ENCODE assay signal across 9 mouse cellular contexts in the genomic region with DNA sequence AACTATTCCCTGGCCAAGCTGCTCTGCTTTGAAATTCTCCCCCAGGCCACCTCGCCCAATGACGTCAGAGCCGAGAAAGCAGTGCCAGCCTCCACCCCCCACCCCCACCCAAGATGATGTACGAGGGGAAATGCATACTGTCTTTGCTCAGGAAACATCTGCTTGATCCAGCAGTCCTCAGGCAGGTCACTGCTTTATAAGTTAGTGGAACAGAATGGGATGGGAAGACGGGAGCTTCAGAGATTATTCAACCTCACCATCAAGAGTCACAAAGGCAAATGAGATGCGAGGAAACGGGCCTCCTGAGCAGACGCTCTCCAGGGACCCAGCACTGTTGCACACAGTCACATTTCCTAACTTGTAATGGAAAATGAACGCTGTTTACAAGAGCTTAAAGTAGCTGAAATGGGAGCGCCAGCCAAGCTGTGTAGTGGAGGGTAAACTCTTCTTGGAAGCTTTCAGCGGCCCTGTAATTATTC. TPM values are rescaled to one million over a fixed set of nuclear protein-coding genes. Genes with fewer than 3 reads are reported as not detected.
A peak's percentile ranks its signal among the peaks of the same experiment; 100 is the strongest.
DNase-seq lines count a peak whose midpoint lies in the region; ATAC-seq lines count a peak whose summit lies in the region.
"Had no signal": no experiment of that assay in that cellular context is flagged by ENCODE, and none has a peak within 500 bp of the region (broad histone marks: within the 10 kb centered on the region; RNA-seq: fewer than 3 reads in every experiment).

No protein-coding gene starts in this region.

- DNase-seq in Muller cell, postnatal 12 days (ENCODE audit: inconsistent ontology term): peak; percentile 50
- peak; percentile 17 for DNase-seq in brain, adult 2 months (ENCODE audit: low read depth, low spot score)
- peak; percentile 35 for DNase-seq in heart, adult 8-10 months (ENCODE audit: low spot score)
- DNase-seq in midbrain, embryonic 11.5 days (ENCODE audit: low spot score, missing footprints): peak; percentile 85
- no peak for DNase-seq in thymus, postnatal 10 days (ENCODE audit: low spot score in 2 of 2)
- DNase-seq in left cerebral cortex, postnatal 14 days (ENCODE audit: low spot score in 2 of 2): no peak

- intact Hi-C loops in left cerebral cortex, postnatal 14 days (cut with DNase I): no loop called here

- no peak overlapping the region for H3K27ac ChIP-seq in kidney, embryonic 14.5 days (ENCODE audit: low read depth, low read length)
- H3K27ac ChIP-seq in midbrain, embryonic 11.5 days (ENCODE audit: low read depth, low read length): no peak overlapping the region

- no peak overlapping the region for H3K4me3 ChIP-seq in kidney, embryonic 14.5 days (ENCODE audit: low read length)
- no peak overlapping the region for H3K4me3 ChIP-seq in midbrain, embryonic 11.5 days (ENCODE audit: low read depth, low read length)

- H3K4me1 ChIP-seq in kidney, embryonic 14.5 days (ENCODE audit: control insufficient read depth, insufficient read depth, low read length): no peaks in the 10 kb centered on the region
- H3K4me1 ChIP-seq in midbrain, embryonic 11.5 days (ENCODE audit: control insufficient read depth, insufficient read depth, low read length): peaks cover 14% of the 10 kb centered on the region

- H3K4me2 ChIP-seq in kidney, embryonic 14.5 days (replicated peaks; ENCODE audit: low read depth, low read length): 0 out of 2 replicates have a peak overlapping the region, but pooled peaks have one; percentile 1
- peak overlapping the region; percentile 21 for H3K4me2 ChIP-seq in midbrain, embryonic 11.5 days

- H3K9ac ChIP-seq in kidney, embryonic 14.5 days (ENCODE audit: low read depth, low read length): no peak overlapping the region
- H3K9ac ChIP-seq in midbrain, embryonic 11.5 days (ENCODE audit: low read length): no peak overlapping the region

- WGBS in kidney, embryonic 14.5 days: 41% methylated on average over 11 of the region's 11 CpGs
- WGBS in midbrain, embryonic 11.5 days: 23% methylated on average over 11 of the region's 11 CpGs

- H3K27me3 ChIP-seq in kidney, embryonic 14.5 days (ENCODE audit: control insufficient read depth, insufficient read depth, low read length): no peaks in the 10 kb centered on the region
- H3K27me3 ChIP-seq in midbrain, embryonic 11.5 days (ENCODE audit: control insufficient read depth, insufficient read depth, low read length): no peaks in the 10 kb centered on the region

- 0 out of 2 replicates have a peak, but pooled peaks have one; percentile 60 for ATAC-seq in kidney, embryonic 14.5 days (ENCODE audit: low FRiP score, low TSS enrichment)
- ATAC-seq in midbrain, embryonic 11.5 days (ENCODE audit: low FRiP score): peak; percentile 62
- ATAC-seq in CD4-positive, CD25-positive, alpha-beta regulatory T cell, adult 4 months: no peak

- no peaks in the 10 kb centered on the region for H3K9me3 ChIP-seq in kidney, embryonic 14.5 days (ENCODE audit: control insufficient read depth, low read length)
- no peaks in the 10 kb centered on the region for H3K9me3 ChIP-seq in midbrain, embryonic 11.5 days (ENCODE audit: control insufficient read depth, low read length)

- H3K36me3 ChIP-seq in kidney, embryonic 14.5 days (ENCODE audit: control insufficient read depth, insufficient read depth, low read length): no peaks in the 10 kb centered on the region
- H3K36me3 ChIP-seq in midbrain, embryonic 11.5 days (ENCODE audit: control insufficient read depth, insufficient read depth, low read length): no peaks in the 10 kb centered on the region

RNA-seq across cellular contexts. Expression of gene Pctp, which starts 24.3 kb away (rescaled TPM):
- total RNA-seq in heart, adult 8-10 months (2022): 1 to 10 TPM; 3.5 to 5.1 (median 4.6) TPM
- polyA plus RNA-seq in kidney, embryonic 14.5 days (2014; fragmentation: Nextera tagmentation; extraction: Ambion mirVana): 7.1 and 9.8 TPM in 2 replicates
- 7.7 and 8.3 TPM in 2 replicates for polyA plus RNA-seq in midbrain, embryonic 11.5 days (2014; fragmentation: Nextera tagmentation; extraction: Ambion mirVana)
- under 1 TPM; 0.42 to 0.79 TPM for total RNA-seq in left cerebral cortex, postnatal 14 days (2021)
- 10 to 100 TPM in 1 of 2 experiments, 1 to 10 TPM in 1; 9.1 to 14.5 TPM for polyA plus RNA-seq in CD4-positive, CD25-positive, alpha-beta regulatory T cell, adult 4 months (2017; shearing (Covaris generic))

RNA-seq across cellular contexts. Expression of gene Tmem100, which starts 51.8 kb away (rescaled TPM):
- total RNA-seq in heart, adult 8-10 months (2022): 10 to 100 TPM in 3 of 4 experiments, 1 to 10 TPM in 1; 8.6 to 12.2 (median 11.6) TPM
- polyA plus RNA-seq in kidney, embryonic 14.5 days (2014; fragmentation: Nextera tagmentation; extraction: Ambion mirVana): 20.5 and 23.3 TPM in 2 replicates
- 6.1 and 6.3 TPM in 2 replicates for polyA plus RNA-seq in midbrain, embryonic 11.5 days (2014; fragmentation: Nextera tagmentation; extraction: Ambion mirVana)
- total RNA-seq in left cerebral cortex, postnatal 14 days (2021): 10 to 100 TPM; 21.6 to 22.5 TPM
- not detected for polyA plus RNA-seq in CD4-positive, CD25-positive, alpha-beta regulatory T cell, adult 4 months (2017; shearing (Covaris generic))
- polyA plus RNA-seq: liver, adult 2 months had no signal

Comparison
In these comparisons a context has a peak if more than half of its experiments do, and no peak if none do; other contexts are left out.
1. DNase-seq: peak in Muller cell, postnatal 12 days (single experiment), brain, adult 2 months (single experiment), heart, adult 8-10 months (single experiment) and midbrain, embryonic 11.5 days (single experiment); none in thymus, postnatal 10 days (0 of 2) and left cerebral cortex, postnatal 14 days (0 of 2).